Mouse (Mus musculus): ENCODE data around the gene Stra6.

DNA sequence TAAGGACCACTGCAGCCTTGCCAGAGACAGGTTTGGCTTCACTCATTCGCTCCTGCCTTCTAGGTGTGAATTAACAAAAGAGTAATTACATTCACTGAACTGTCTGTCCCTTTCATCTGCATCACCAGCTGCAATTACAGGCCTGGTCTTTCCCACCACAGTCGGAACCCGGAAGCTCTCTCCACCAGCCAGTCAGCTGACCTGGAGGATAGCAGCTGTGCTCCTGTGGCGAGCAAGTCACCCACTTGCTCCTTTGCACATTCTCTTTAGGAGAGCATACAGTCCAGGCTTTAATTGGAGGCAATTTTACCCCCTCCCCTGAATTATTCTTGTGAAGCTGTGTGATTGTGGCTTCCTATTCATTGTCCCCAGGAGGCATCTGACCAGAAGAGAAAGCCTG is 17.9 kb upstream of the Stra6 start:
- no peak for TF ChIP-seq MAFK (IDR thresholded peaks at IDR 0.05; ENCODE audit: insufficient read depth, low read depth, low read length)
- TF ChIP-seq HCFC1 (IDR thresholded peaks at IDR 0.05; ENCODE audit: borderline replicate concordance, insufficient read depth, low read length) = no peak
- TF ChIP-seq CHD2 (IDR thresholded peaks at IDR 0.05; ENCODE audit: low read depth, low read length) = no peak
- TF ChIP-seq ZC3H11A (IDR thresholded peaks at IDR 0.05; ENCODE audit: borderline replicate concordance, low read depth, low read length) = no peak
- TF ChIP-seq ZNF384 (IDR thresholded peaks at IDR 0.05; ENCODE audit: low read depth, low read length) = no peak

Measured in ES-E14 (cell line).